Mouse (Mus musculus) intestine, embryonic 16.5 days (tissue): ENCODE measurements at regions not wholly inside any gene's neighbourhood (a gene's known extent, or its start where the extent isn't known, plus 50 kb on each side); places are given as distances from the start of the nearest gene placed in this dataset.

Experiments
- ATAC-seq: fragments of 200-750 bp; cut with Nextera tagmentation; 2 replicates; pipeline ENCODE4 v1.8.0; 2017; ENCODE audit warnings: moderate TSS enrichment, moderate library complexity
- H3K27ac ChIP-seq: fragments of 300-500 bp; sonication (generic); 2 replicates; pipeline ENCODE4 v1.5.1; 2014; ENCODE audit warnings: mild to moderate bottlenecking, low read length
- H3K27me3 ChIP-seq: fragments of 300-500 bp; sonication (generic); replicated peaks from 2 replicates; pipeline ENCODE4 v1.6.1; 2014; ENCODE audit warnings: low read length, control low read depth, mixed read lengths; ENCODE audit not compliant: control insufficient read depth, insufficient read depth
- H3K36me3 ChIP-seq: fragments of 300-500 bp; sonication (generic); 2 replicates; pipeline ENCODE4 v1.6.1; 2014; ENCODE audit warnings: low read length, control low read depth; ENCODE audit not compliant: control insufficient read depth, insufficient read depth
- H3K4me1 ChIP-seq: fragments of 300-500 bp; sonication (generic); 2 replicates; pipeline ENCODE4 v1.6.1; 2014; ENCODE audit warnings: low read length, control low read depth, mixed read lengths; ENCODE audit not compliant: control insufficient read depth, insufficient read depth
- H3K4me2 ChIP-seq: fragments of 300-500 bp; sonication (generic); 2 replicates; pipeline ENCODE4 v1.6.1; 2014; ENCODE audit warnings: low read depth, low read length, control low read depth
- H3K4me3 ChIP-seq: fragments of 300-500 bp; sonication (generic); 2 replicates; pipeline ENCODE4 v1.5.1; 2014; ENCODE audit warnings: mild to moderate bottlenecking, low read length
- H3K9ac ChIP-seq: fragments of 300-500 bp; sonication (generic); 2 replicates; pipeline ENCODE4 v1.6.1; 2014; ENCODE audit warnings: low read depth, low read length
- H3K9me3 ChIP-seq: fragments of 300-500 bp; sonication (generic); 2 replicates; pipeline ENCODE4 v1.6.1; 2016; ENCODE audit warnings: low read length, control low read depth; ENCODE audit not compliant: control insufficient read depth
- WGBS: fragments of 180-500 bp; shearing (Covaris S2); extraction: QIAGEN DNeasy Blood & Tissue Kit; methylation state at CpG from one replicate; pipeline ENCODE4 v1.1.7; 2014; 5-methylcytosine and 5-hydroxymethylcytosine counted together

- H3K9me3 ChIP-seq, result no peaks in the 10 kb centered on the region
- no peaks in the 10 kb centered on the region for H3K36me3 ChIP-seq
- no peak overlapping the region for H3K4me2 ChIP-seq
- no peak for ATAC-seq
- H3K4me1 ChIP-seq, result no peaks in the 10 kb centered on the region
- no peak overlapping the region for H3K9ac ChIP-seq
- H3K27ac ChIP-seq, result no peak overlapping the region
- H3K4me3 ChIP-seq, result no peak overlapping the region
- H3K27me3 ChIP-seq, result no peaks in the 10 kb centered on the region
- 58% methylated on average over 3 of the region's 3 CpGs for WGBS
Measured at GRCm38 (mm10) chr9:86961663-86962062, 53.7 kb upstream of the Ripply2 start.

GRCm38 (mm10) chr9:86957076-86957475 is 58.3 kb upstream of the Ripply2 start:
- WGBS, result 80% methylated on average over 1 of the region's 1 CpGs

DNA sequence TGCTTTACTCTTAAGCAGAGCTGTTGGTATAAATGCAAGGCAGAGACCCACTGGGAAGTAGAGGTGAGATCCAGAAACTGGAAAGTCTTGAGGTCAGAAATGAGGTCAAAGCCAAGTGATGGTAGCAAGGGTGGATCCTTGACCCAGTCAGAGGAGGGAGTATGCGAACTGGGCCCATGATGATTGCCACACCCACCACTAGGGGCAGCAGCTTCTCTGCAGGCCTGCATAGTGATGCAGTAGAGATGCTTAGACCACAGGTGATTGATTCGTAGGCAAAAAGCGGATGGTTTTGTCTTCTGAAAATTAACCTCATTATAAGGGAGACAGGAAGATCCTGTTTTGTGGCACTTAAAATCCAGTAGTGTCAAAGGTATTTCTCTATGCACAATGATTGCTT is 59.6 kb upstream of the Ripply2 start:
- H3K27ac ChIP-seq, result no peak overlapping the region
- H3K4me1 ChIP-seq, result no peaks in the 10 kb centered on the region
- no peak overlapping the region for H3K9ac ChIP-seq
- no peak overlapping the region for H3K4me2 ChIP-seq
- no peaks in the 10 kb centered on the region for H3K36me3 ChIP-seq
- 80% methylated on average over 3 of the region's 3 CpGs for WGBS
- H3K9me3 ChIP-seq, result no peaks in the 10 kb centered on the region
- no peaks in the 10 kb centered on the region for H3K27me3 ChIP-seq
- no peak for ATAC-seq
- no peak overlapping the region for H3K4me3 ChIP-seq

More at GRCm38 (mm10) chr9:86957076-86957475, 58.3 kb upstream of the Ripply2 start:
- H3K27me3 ChIP-seq, result no peaks in the 10 kb centered on the region
- H3K4me1 ChIP-seq, result no peaks in the 10 kb centered on the region
- H3K4me3 ChIP-seq, result no peak overlapping the region
- no peak overlapping the region for H3K9ac ChIP-seq
- H3K36me3 ChIP-seq, result no peaks in the 10 kb centered on the region
- ATAC-seq, result no peak
- H3K9me3 ChIP-seq, result no peaks in the 10 kb centered on the region
- no peak overlapping the region for H3K4me2 ChIP-seq
- H3K27ac ChIP-seq, result no peak overlapping the region

GRCm38 (mm10) chr9:86951958-86952509 is 63.3 kb upstream of the Ripply2 start:
- Histone ChIP-seq H3K4me3 (no peak overlapping the region), H3K36me3 (no peaks in the 10 kb centered on the region), H3K27ac (no peak overlapping the region), H3K4me2 (no peak overlapping the region), H3K9ac (no peak overlapping the region), H3K4me1 (no peaks in the 10 kb centered on the region), H3K27me3 (no peaks in the 10 kb centered on the region), H3K9me3 (no peaks in the 10 kb centered on the region)
- peak; percentile 74 for ATAC-seq
- WGBS, result 48% methylated on average over 11 of the region's 11 CpGs

DNA sequence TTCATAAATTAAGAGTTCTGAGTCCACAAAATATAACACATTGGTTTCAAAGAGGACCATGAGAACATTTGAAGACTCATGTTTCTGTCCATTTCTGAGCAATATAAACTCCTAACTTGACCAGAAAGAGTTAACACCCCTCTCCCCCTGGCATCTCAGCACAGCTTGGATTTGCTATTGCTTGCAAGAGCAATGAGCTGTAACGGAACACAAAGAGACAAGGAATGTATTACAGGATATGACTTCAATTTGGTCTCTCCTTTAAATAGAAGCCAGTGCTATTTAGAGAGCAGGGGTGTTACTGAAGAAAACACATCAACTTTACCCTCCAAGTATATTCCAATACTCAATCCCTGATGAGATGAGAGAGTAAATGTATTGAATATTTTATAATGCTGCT is 65.5 kb upstream of the Ripply2 start:
- no peak overlapping the region for H3K4me2 ChIP-seq
- H3K4me3 ChIP-seq, result no peak overlapping the region
- no peak overlapping the region for H3K9ac ChIP-seq
- ATAC-seq, result no peak
- no peaks in the 10 kb centered on the region for H3K27me3 ChIP-seq
- no peak overlapping the region for H3K27ac ChIP-seq
- 22% methylated on average over 1 of the region's 1 CpGs for WGBS
- no peaks in the 10 kb centered on the region for H3K36me3 ChIP-seq
- H3K9me3 ChIP-seq, result no peaks in the 10 kb centered on the region
- H3K4me1 ChIP-seq, result no peaks in the 10 kb centered on the region

DNA sequence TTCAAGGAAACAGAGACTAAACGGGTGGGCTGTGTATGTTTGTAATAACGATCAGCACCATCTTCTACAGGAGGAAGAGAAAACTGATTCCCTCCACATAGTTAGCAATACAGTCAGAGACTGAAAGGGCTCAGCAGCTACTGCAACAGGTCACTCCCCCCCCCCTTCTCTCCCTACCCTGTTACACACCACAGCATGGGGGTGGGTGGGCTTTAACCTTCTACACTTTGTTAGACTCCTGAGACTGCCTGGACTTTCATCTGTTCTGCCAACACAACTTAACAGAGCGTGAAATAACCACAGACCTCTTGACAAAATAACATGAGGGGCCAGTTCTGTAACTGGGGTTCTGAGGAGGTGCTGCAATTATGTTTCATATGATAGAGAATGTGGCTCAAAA is 50.7 kb upstream of the Snap91 start:
- no peaks in the 10 kb centered on the region for H3K27me3 ChIP-seq
- no peak overlapping the region for H3K4me2 ChIP-seq
- ATAC-seq, result no peak
- WGBS, result 54% methylated on average over 3 of the region's 3 CpGs
- H3K9ac ChIP-seq, result no peak overlapping the region
- no peaks in the 10 kb centered on the region for H3K4me1 ChIP-seq
- H3K9me3 ChIP-seq, result no peaks in the 10 kb centered on the region
- H3K36me3 ChIP-seq, result no peaks in the 10 kb centered on the region
- H3K4me3 ChIP-seq, result no peak overlapping the region
- no peak overlapping the region for H3K27ac ChIP-seq
